Mouse (Mus musculus) adrenal gland, adult 18-20 months (tissue): ENCODE measurements around the gene Ddx50. TPM values are rescaled to one million over a fixed set of nuclear protein-coding genes. Genes with fewer than 3 reads are reported as not detected.

ENCODE experiments used
- microRNA-seq, 2 experiments: library from miRNA; unstranded; fragments of <30 nt; microRNA quantifications; one replicate each; pipeline ENCODE4 v1.2.0; 2021; ENCODE audit warnings: borderline number of aligned reads in 2 of 2
- total RNA-seq, 2 experiments: library from RNA; stranded (reverse); gene quantifications; 1 replicate in 1 of 2; 2 replicates in 1 of 2; pipeline ENCODE4 v1.2.3; 2021

Gene Ddx50
- total RNA-seq, 2 experiments from 2014 or later, result 108 to 120 TPM

Small RNA genes lying within 50 kb of the gene (microRNA-seq; reads per million reads assigned to microRNA genes)
- gene Mir7215, result 0 reads per million in 2 experiments

Other genes with a start within 250 kb of the Ddx50 start
- not detected for gene Hkdc1, start 228.7 kb downstream of the Ddx50 start, total RNA-seq
- under 1 TPM; 0.16 to 0.60 TPM for gene 4930507D05Rik, start 201.7 kb downstream of the Ddx50 start, total RNA-seq
- gene Supv3l1, start 201.5 kb downstream of the Ddx50 start, total RNA-seq, result 10 to 100 TPM; 32.4 to 33.5 TPM
- gene Vps26a, start 164.4 kb downstream of the Ddx50 start, total RNA-seq, result 10 to 100 TPM; 49.2 to 54.3 TPM
- 10 to 100 TPM; 48.6 to 55.5 TPM for gene Srgn, start 123.8 kb downstream of the Ddx50 start, total RNA-seq
- gene Kif1bp, start 72.8 kb downstream of the Ddx50 start, total RNA-seq, result 10 to 100 TPM; 45.7 to 57.0 TPM
- 10 to 100 TPM; 75.4 to 79.8 TPM for gene Ddx21, start 48.9 kb downstream of the Ddx50 start, total RNA-seq
- 1 to 10 TPM in 1 of 2 experiments, under 1 TPM in 1; 0.54 to 1.1 TPM for gene Stox1, start 74.9 kb upstream of the Ddx50 start, total RNA-seq
- gene Ccar1, start 141.1 kb upstream of the Ddx50 start, total RNA-seq, result 10 to 100 TPM; 65.6 to 89.6 TPM